Mouse (Mus musculus) liver, postnatal 0 days (tissue): Measurements from ENCODE around the gene Gm11037.

Experiments
- CTCF ChIP-seq: sonication (generic); IDR thresholded peaks from 2 replicates; pipeline ENCODE4 v1.5.1; 2016; ENCODE audit warnings: antibody characterized with exemption, low read depth
- EP300 ChIP-seq: IDR thresholded peaks from 2 replicates; pipeline ENCODE4 v1.6.1; 2016; ENCODE audit warnings: antibody characterized with exemption, low read depth, mild to moderate bottlenecking

DNA sequence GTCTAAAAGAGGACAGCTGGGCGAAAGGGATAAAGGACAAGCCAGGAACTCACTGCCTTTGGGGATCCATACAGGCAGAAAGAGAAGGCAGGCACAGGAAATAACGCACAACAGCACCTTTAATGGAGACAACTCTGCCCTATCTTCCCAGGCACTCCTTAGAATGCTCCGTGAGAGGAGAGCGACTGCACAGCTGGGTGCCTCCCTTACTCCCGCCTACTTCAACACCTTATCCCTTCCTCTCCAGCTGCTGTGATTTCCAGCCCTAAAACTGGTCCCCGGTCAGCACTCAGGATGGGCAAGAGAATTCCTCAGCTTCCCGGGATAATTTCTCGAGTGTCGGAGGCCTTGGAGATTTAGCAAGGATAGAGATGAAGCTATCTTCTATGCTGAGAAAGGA, 37.6 kb downstream of the Gm11037 start:
- TF ChIP-seq EP300 (no peak), CTCF (no peak)
